Mouse (Mus musculus): ENCODE data around the gene 4933427D14Rik. TPM values are rescaled to one million over a fixed set of nuclear protein-coding genes. Genes with fewer than 3 reads are reported as not detected.

Gene 4933427D14Rik
- polyA plus RNA-seq, 1 experiment from 2014 or later = 18.3 TPM

DNA sequence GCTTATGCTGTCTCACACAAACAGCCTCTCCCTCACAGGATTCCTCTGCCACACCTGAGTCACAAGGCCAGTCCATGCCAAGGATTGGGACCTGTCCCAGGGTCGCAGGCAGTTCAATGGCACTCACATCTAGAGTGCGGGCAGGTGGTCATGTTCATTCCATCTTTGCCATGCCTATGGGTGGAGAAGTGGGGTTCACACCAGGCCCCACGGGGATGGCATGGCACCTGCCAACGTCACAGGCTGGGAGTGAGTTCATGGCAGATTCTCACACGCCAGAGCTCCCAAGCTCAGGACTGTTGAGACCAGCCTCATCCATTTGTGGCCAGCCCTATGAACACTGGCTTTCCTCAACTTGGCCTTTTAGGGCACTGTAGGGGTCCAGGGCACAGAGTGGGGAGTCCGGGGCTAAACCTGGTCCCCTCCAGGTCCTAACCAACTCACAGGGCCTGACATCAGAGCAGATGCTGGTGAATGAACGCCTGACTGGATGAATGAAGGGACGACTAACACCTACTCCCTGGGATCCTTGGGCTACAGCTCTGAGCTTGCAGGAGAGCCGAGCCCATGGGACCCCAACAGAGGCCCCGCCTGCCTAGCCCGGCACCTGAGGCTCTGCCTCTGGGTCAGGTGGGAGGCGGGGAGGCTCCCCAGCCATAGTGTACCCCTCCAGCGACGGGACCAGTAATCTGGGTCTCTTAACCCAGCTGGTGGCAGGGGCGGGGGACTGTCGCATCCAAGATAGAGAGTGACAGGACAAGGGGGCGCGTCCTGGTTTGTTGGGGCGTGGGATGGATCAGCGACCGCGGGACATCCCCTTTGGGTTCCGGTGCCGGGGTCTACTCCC lies 72.5 kb downstream of the 4933427D14Rik start:
- H3K27me3 ChIP-seq = peaks cover 74% of the 10 kb centered on the region
- no peak overlapping the region for H3K27ac ChIP-seq
- H3K9ac ChIP-seq = peak overlapping the region; percentile 68
- ATAC-seq (ENCODE audit: low FRiP score, low read depth) = no peak
- peak overlapping the region; percentile 98 for H3K4me2 ChIP-seq (replicated peaks)
- H3K9me3 ChIP-seq = no peaks in the 10 kb centered on the region
- H3K36me3 ChIP-seq = no peaks in the 10 kb centered on the region
- H3K4me3 ChIP-seq = peak overlapping the region; percentile 56
- 13% methylated on average over 24 of the region's 24 CpGs for WGBS
- peaks cover 30% of the 10 kb centered on the region for H3K4me1 ChIP-seq

DNA sequence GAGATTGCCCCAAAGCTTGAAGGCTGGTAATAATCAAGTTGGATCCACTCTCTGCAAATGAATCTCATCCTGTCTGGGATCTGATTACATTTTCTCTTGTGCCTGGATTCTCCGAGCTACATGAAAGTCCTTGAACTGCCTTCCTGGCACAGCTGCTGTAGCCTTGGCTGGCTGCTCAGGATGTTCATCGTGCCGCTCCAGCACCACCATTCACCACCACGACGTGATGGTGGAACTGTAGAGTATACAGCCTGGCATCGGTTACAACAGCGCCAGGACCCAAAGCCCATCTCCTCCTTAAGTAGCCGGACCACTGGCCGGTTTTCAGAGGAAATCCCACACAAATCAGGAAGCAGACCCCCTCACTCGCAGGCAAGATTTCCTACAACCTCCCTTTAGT lies 74.2 kb downstream of the 4933427D14Rik start:
- no peak overlapping the region for H3K4me3 ChIP-seq
- H3K27me3 ChIP-seq = peaks cover 66% of the 10 kb centered on the region
- H3K36me3 ChIP-seq = no peaks in the 10 kb centered on the region
- no peaks in the 10 kb centered on the region for H3K9me3 ChIP-seq
- no peak overlapping the region for H3K9ac ChIP-seq
- 69% methylated on average over 10 of the region's 10 CpGs for WGBS
- peaks cover 33% of the 10 kb centered on the region for H3K4me1 ChIP-seq
- no peak overlapping the region for H3K4me2 ChIP-seq (replicated peaks)
- no peak for ATAC-seq (ENCODE audit: low FRiP score, low read depth)
- H3K27ac ChIP-seq = no peak overlapping the region

DNA sequence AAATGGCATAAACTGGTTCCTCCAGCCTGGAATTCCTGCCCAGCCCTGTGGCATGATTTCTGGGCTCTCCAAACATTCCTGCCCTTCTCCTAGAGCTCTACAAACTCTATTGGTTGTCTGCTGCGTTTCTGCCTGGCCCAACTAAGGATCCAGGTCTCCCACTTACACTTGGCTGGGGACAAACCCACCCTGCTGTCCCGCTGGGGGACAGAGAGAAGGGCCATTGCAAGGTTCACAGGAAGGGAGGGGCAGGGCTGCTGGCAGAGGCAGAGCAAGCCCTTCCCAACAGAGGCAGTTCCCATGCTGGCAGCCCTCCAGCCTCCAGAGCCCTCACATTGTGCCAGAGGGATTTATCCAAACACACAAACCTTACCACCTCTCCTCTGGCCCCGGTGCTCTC lies 75.0 kb downstream of the 4933427D14Rik start:
- no peak overlapping the region for H3K9ac ChIP-seq
- no peaks in the 10 kb centered on the region for H3K9me3 ChIP-seq

DNA sequence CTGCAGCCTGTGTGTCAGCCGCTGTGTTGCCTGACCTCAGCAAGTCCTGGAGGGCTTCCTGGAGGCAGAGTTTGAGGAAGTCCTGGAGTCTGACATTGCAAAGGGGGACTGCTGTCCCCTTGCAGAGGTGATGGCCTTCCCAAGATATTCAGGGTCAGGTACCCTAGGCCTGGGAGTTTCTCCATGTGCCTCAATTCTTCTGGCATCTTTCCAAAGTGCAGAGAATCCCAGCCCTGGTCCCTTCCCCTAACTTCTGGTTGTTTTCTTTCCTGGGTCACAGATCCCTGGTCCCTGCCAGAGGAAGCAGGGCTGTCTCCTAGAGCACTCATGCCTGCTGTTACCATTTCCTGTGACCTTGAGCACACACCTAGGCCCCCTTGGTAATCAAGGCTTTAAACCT lies 75.6 kb downstream of the 4933427D14Rik start:
- Histone ChIP-seq H3K9me3 (no peaks in the 10 kb centered on the region), H3K4me3 (no peak overlapping the region), H3K27me3 (peaks cover 52% of the 10 kb centered on the region), H3K4me1 (peaks cover 33% of the 10 kb centered on the region), H3K36me3 (no peaks in the 10 kb centered on the region), H3K4me2 (replicated peaks) (no peak overlapping the region), H3K9ac (no peak overlapping the region), H3K27ac (no peak overlapping the region)
- 74% methylated on average over 1 of the region's 1 CpGs for WGBS
- ATAC-seq (ENCODE audit: low FRiP score, low read depth) = no peak

More for the DNA sequence above, 75.0 kb downstream of the 4933427D14Rik start:
- no peak for ATAC-seq (ENCODE audit: low FRiP score, low read depth)
- H3K27me3 ChIP-seq = peaks cover 58% of the 10 kb centered on the region
- no peak overlapping the region for H3K27ac ChIP-seq
- H3K36me3 ChIP-seq = no peaks in the 10 kb centered on the region
- 26% methylated on average over 3 of the region's 3 CpGs for WGBS
- H3K4me1 ChIP-seq = peaks cover 33% of the 10 kb centered on the region
- H3K4me2 ChIP-seq (replicated peaks) = no peak overlapping the region
- H3K4me3 ChIP-seq = no peak overlapping the region

DNA sequence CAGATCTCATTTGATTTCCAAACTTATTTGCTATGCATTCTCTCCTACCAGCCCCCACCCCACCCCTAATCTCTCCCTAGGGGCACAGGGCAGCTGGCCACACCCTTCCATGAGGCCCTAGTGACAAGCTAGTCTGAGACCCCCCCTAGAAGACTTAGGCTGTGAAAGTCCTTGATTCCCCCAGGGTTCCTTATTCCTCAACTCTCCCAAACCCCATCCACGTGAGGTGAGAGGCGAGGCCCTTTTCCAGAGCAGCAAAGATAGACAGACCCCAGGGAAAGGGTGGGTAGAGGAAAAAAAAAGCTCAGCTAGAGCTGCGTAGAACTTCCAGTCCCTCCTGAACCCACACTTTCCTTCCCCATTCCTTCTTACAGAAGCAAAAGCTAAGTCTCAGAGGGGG lies 76.4 kb downstream of the 4933427D14Rik start:
- no peaks in the 10 kb centered on the region for H3K36me3 ChIP-seq
- H3K27ac ChIP-seq = no peak overlapping the region
- no peak overlapping the region for H3K4me2 ChIP-seq (replicated peaks)
- WGBS = 84% methylated on average over 3 of the region's 3 CpGs
- no peak overlapping the region for H3K9ac ChIP-seq
- no peak overlapping the region for H3K4me3 ChIP-seq
- peaks cover 29% of the 10 kb centered on the region for H3K4me1 ChIP-seq
- peaks cover 44% of the 10 kb centered on the region for H3K27me3 ChIP-seq
- H3K9me3 ChIP-seq = no peaks in the 10 kb centered on the region
- no peak for ATAC-seq (ENCODE audit: low FRiP score, low read depth)

DNA sequence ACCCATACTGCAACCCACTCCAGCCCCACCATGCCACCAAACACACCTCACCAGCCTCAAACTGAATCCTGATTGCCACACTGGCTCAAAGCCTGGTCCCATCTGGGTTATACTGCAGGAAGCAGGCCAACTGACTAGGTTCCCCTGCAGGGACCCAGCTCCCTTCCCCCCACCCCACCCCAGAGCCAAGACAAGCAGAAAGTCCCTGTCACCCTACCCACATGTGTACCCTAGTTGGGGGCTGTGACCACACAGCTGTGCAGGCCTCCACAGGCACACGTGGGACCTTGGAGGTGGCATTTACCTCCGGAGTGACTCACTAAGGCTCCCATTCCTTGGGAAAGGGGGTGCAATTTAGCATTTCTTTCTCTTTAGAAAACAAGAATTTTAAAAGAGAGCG lies 76.8 kb downstream of the 4933427D14Rik start:
- Histone ChIP-seq H3K27ac (no peak overlapping the region), H3K4me1 (peaks cover 27% of the 10 kb centered on the region), H3K9me3 (no peaks in the 10 kb centered on the region), H3K4me3 (no peak overlapping the region), H3K27me3 (peaks cover 40% of the 10 kb centered on the region), H3K9ac (no peak overlapping the region), H3K36me3 (no peaks in the 10 kb centered on the region), H3K4me2 (replicated peaks) (no peak overlapping the region)
- WGBS = 55% methylated on average over 3 of the region's 3 CpGs
- no peak for ATAC-seq (ENCODE audit: low FRiP score, low read depth)

DNA sequence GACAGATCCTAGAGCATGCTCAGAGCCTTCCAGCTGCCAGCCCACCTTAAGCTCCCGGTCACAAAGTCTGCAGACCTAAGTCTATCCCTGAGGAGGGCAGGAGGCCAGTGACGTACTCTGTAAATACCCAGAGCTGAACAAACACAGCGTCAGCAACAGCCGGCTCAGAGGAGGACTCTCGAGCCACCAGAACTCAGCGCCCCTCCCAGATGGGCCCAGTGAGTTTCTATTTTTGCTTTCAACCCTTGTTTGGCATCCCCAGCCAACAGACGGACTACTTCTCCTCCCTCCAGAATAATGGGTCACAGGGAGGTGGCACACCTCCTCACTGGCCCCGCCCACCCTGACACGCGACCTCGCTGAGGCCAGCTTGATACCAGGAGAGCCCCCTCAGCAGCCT lies 77.2 kb downstream of the 4933427D14Rik start:
- no peak for ATAC-seq (ENCODE audit: low FRiP score, low read depth)
- H3K9ac ChIP-seq = no peak overlapping the region
- no peak overlapping the region for H3K27ac ChIP-seq
- no peaks in the 10 kb centered on the region for H3K36me3 ChIP-seq
- WGBS = 10% methylated on average over 11 of the region's 11 CpGs
- H3K4me1 ChIP-seq = peaks cover 23% of the 10 kb centered on the region
- no peak overlapping the region for H3K4me3 ChIP-seq
- H3K4me2 ChIP-seq (replicated peaks) = peak overlapping the region; percentile 27; the same call in 1 of the 2 replicates
- no peaks in the 10 kb centered on the region for H3K9me3 ChIP-seq
- H3K27me3 ChIP-seq = peaks cover 35% of the 10 kb centered on the region

DNA sequence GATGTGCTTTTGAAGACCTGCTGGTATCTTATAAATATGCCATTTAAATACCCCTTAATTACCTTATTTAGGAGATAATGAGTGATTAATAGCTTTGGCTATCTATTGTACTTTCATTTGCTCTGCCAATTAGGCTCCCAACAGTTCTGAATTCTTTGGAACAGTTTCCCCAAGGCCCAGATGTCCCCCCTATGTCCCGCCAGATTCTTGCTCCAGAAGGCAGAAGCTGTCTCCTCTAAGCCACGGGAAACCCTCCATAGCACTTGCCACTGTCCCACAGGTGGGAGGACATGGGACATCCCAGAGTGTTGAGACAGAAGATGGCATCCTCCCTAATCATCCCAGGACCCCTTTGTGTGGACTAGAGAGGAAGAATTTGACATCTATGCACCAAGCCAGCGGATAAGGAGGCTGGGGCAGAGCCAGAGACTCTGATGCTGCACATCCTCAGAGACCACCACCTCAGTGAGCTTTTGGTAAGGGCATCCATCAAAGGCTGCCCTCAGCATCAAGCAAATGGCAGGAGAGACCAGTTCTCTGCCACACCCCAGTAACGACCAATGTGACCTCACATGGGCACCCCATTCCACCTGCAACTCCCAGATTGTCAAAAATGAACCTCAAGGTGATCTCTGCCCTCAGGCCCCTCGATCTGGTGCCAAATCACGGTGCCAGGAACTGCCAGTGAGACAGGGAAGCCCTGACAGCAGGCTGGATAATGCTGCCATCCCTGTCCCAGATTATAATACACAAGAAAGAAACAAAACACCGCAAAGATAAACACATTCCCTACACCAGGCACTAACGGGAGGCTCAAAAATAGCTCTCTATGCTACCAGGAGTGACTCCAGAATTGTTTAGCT lies 78.0 kb downstream of the 4933427D14Rik start:
- Histone ChIP-seq H3K27me3 (peaks cover 28% of the 10 kb centered on the region), H3K36me3 (no peaks in the 10 kb centered on the region), H3K4me1 (peaks cover 21% of the 10 kb centered on the region), H3K4me3 (no peak overlapping the region), H3K27ac (no peak overlapping the region), H3K9me3 (no peaks in the 10 kb centered on the region), H3K9ac (no peak overlapping the region), H3K4me2 (replicated peaks) (no peak overlapping the region)
- WGBS = 67% methylated on average over 8 of the region's 8 CpGs
- ATAC-seq (ENCODE audit: low FRiP score, low read depth) = no peak

DNA sequence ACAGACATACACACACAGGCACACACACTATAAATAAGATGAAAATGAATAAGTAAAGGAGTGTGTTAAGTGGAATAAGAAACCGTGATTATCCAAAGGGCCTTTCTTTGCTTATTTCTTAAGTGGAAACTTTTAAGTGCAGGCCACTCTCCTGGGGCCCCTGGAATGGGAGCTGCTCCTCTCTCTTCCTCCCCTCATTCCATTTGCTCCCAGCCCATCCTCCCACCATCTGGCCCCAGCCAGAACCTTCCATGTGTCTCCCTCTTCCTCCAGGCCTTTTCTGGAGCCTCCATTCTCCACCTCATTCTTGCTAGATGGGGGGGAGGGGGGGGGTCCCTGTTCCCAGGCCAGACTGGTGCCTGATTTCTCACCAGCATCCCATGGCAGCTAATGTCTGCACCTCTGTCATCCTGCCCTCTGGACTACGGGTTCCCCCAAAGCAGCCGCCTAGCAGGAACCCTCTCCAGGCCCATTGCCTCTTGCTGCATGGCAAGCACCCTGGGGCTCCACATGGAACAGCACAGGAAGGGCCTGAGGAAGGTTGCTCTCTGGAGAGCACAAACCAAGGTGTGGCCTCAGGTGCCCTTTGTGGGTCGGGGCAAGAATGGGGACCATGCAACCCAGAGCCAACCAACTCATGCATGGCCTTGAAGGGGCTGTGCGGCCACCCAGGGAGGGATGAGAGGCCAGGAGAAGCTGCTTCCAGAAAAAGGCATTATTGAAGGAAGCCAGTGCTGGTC lies 79.6 kb downstream of the 4933427D14Rik start:
- no peaks in the 10 kb centered on the region for H3K36me3 ChIP-seq
- H3K27ac ChIP-seq = no peak overlapping the region
- H3K9ac ChIP-seq = no peak overlapping the region
- no peak overlapping the region for H3K4me3 ChIP-seq
- ATAC-seq (ENCODE audit: low FRiP score, low read depth) = no peak
- peaks cover 20% of the 10 kb centered on the region for H3K4me1 ChIP-seq
- no peaks in the 10 kb centered on the region for H3K9me3 ChIP-seq
- peaks cover 11% of the 10 kb centered on the region for H3K27me3 ChIP-seq
- 70% methylated on average over 5 of the region's 5 CpGs for WGBS
- no peak overlapping the region for H3K4me2 ChIP-seq (replicated peaks)

DNA sequence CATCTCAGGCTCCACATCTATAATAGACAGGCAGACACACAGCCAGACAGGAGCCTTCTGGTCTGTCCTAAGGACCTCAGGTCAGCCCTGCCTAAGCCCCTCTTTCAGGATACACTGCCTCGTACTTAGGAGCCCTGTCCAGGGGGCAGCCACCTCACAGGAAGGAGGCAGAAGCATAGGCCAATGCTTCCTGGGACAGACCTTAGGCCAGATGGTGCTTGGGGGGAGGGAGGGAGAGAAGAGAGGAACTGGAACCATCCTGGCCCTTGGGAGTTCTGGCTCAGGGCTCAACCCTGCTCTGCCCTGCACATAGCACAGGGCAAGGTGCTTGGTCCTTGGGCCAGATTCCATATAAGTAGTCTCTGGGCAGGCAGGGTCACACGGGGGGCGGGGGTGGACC lies 81.5 kb downstream of the 4933427D14Rik start:
- WGBS = 62% methylated on average over 3 of the region's 3 CpGs
- Histone ChIP-seq H3K4me2 (replicated peaks) (no peak overlapping the region), H3K4me3 (no peak overlapping the region), H3K9me3 (no peaks in the 10 kb centered on the region), H3K9ac (no peak overlapping the region), H3K27me3 (0 out of 2 replicates have a peak, but pooled peaks cover 2% of the 10 kb centered on the region), H3K27ac (no peak overlapping the region), H3K4me1 (peaks cover 8% of the 10 kb centered on the region; the same call in 1 of the 2 replicates), H3K36me3 (no peaks in the 10 kb centered on the region)
- no peak for ATAC-seq (ENCODE audit: low FRiP score, low read depth)

DNA sequence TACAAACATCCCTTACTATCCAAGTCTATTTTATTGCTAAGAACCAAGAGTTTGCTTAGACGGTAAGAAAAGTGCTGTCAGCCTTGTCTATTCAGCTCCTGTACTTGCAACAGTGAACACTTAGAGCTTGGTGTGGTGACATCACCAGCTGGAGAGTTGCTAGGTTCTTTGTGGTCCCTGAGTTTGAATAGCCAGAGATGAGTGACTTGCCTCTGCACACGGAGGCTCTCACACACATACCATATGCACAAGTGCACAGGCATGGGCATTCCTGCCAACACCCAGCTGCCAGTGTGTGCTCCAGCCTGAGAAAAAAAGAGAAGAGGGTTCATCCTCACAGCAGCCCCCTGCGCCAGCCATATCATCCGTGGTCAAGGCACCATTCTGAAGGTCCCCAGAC lies 83.7 kb downstream of the 4933427D14Rik start:
- ATAC-seq (ENCODE audit: low FRiP score, low read depth) = no peak
- Histone ChIP-seq H3K4me3 (no peak overlapping the region), H3K9me3 (no peaks in the 10 kb centered on the region), H3K9ac (no peak overlapping the region), H3K27ac (no peak overlapping the region), H3K27me3 (no peaks in the 10 kb centered on the region), H3K36me3 (no peaks in the 10 kb centered on the region), H3K4me1 (no peaks in the 10 kb centered on the region), H3K4me2 (replicated peaks) (no peak overlapping the region)
- 80% methylated on average over 4 of the region's 4 CpGs for WGBS

DNA sequence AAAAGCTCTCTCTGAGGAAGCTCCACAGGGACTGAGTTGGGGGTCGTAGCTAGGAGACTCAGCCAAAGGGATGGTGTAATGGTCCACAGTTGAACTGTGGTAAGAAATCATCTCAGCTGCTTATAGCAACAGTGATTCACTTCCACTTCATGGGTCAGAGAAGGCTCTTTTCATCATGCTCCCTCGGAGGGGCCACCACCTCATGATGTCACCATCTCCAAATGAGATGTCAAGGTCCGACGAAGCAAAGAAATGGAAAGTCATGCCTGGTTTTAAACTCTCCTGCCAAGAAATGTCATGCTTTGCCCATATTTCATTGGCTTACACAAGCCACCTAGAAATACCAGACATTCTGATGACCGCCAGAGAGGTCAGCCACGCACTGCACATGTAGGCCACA lies 86.9 kb downstream of the 4933427D14Rik start:
- no peak overlapping the region for H3K9ac ChIP-seq
- no peak overlapping the region for H3K27ac ChIP-seq
- no peaks in the 10 kb centered on the region for H3K27me3 ChIP-seq
- 87% methylated on average over 6 of the region's 6 CpGs for WGBS
- H3K9me3 ChIP-seq = no peaks in the 10 kb centered on the region
- H3K4me1 ChIP-seq = no peaks in the 10 kb centered on the region
- no peak overlapping the region for H3K4me2 ChIP-seq (replicated peaks)
- no peak overlapping the region for H3K4me3 ChIP-seq
- no peak for ATAC-seq (ENCODE audit: low FRiP score, low read depth)
- H3K36me3 ChIP-seq = no peaks in the 10 kb centered on the region
